Mouse (Mus musculus) bone marrow, adult 2 months (tissue): ENCODE measurements around the gene Slc2a9.

Experiments
- CTCF ChIP-seq: fragments of 200-500 bp; IDR thresholded peaks from 2 replicates; pipeline ENCODE4 v1.5.1; 2011; ENCODE audit warnings: low read length, control low read depth; ENCODE audit not compliant: control insufficient read depth, insufficient read depth
- POLR2A ChIP-seq: fragments of 200-500 bp; IDR thresholded peaks from 2 replicates; pipeline ENCODE4 v1.6.1; 2011; ENCODE audit warnings: low read depth, mild to moderate bottlenecking, control low read depth, low read length, borderline replicate concordance; ENCODE audit not compliant: control insufficient read depth

GRCm38 (mm10) chr5:38550221-38550768 lies 47.4 kb upstream of the Slc2a9 start:
- TF ChIP-seq CTCF (no peak), POLR2A (no peak)
